Mouse (Mus musculus) Patski (cell line): ENCODE results near the gene Adcy3. TPM values are rescaled to one million over a fixed set of nuclear protein-coding genes. Genes with fewer than 3 reads are reported as not detected.

ENCODE experiments used
- ATAC-seq: fragments of 100-300 bp; one replicate; pipeline ENCODE4 v1.8.0; 2021
- CTCF ChIA-PET: fragments of 350-600 bp; sonication (Branson Sonifier 250); formaldehyde crosslinking; loops from one replicate; lab custom pipeline; 2022; ENCODE audit warnings: inconsistent platforms; lab: Charles Lee
- POLR2A ChIA-PET: fragments of 350-600 bp; sonication (Branson Sonifier 250); formaldehyde crosslinking; loops from one replicate; lab custom pipeline; 2022; ENCODE audit warnings: antibody characterized with exemption, inconsistent platforms; lab: Charles Lee
- DNase-seq: peaks from one replicate; pipeline ENCODE4 v3.0.0-alpha.2; 2011; ENCODE audit warnings: low read depth, low spot score
- H3K27me3 ChIP-seq: fragments of 371-371 bp; one replicate; pipeline ENCODE4 v1.5.1; 2021
- CTCF ChIP-seq: fragments of 100-300 bp; IDR thresholded peaks from one replicate; pipeline ENCODE4 v1.5.1; 2021
- in situ Hi-C: fragments of 300-500 bp; cut with MboI; formaldehyde crosslinking; loops from 3 replicates; pipeline ENCODE4 v1.11.1; 2018; ENCODE audit warnings: low pct_unique_long_range_greater_than_20kb, mixed read lengths
- polyA plus RNA-seq: library from polyadenylated mRNA; unstranded; gene quantifications from one replicate; pipeline ENCODE4 v1.2.3, GENCODE M21; 2021

Gene Adcy3
- polyA plus RNA-seq, 1 experiment from 2014 or later, result 1.6 TPM

DNA sequence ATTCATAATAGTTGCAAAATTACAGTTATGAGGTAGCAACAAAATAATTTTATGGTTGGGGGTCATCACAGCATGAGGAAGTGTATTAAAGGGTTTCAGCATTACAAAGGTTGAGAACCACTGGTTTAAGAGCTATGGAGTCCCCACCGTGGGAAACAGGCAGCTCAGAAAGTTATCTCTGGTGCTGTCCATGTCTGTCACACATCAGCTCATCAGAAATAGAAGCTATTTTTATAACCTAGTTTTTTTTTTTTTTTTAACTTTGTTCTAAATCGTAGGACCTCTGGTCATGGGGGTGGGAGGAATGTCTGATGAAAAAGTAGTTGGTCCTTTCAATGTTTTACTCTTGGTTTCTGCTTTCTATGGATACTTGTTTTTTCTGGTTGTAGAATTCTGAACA is 110.9 kb downstream of the Adcy3 start:
- no peaks in the 10 kb centered on the region for H3K27me3 ChIP-seq
- no peak for DNase-seq
- in situ Hi-C loops, result no loop called here
- no peak for ATAC-seq
- TF ChIP-seq CTCF, result no peak
- CTCF ChIA-PET, result no interaction called here
- POLR2A ChIA-PET, result interaction anchor here (0.6 kb wide), 1 partner anchor 105 kb away, joined by 3 read pairs; no protein-coding TSS in a partner anchor

DNA sequence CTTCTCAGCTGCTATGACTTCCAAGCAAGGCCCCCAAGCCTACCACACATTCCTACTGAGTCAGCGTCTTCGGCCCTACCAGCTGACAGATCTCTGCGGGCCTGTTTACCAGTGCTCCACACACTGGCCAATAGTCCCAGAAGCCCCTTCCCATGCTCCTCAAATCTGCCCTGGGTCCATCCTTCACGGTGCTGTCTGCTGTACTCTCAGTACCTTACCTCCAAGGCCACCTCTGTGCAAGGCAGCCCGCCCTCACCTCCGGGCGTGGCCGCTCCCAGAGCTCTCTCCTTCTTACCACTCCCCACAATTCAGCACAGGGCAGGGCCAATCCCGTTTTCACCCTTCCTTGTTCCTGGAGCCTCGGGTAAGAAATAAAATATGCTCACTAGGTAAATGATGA is 112.8 kb downstream of the Adcy3 start:
- ChIA-PET POLR2A (no interaction called here), CTCF (no interaction called here)
- H3K27me3 ChIP-seq, result no peaks in the 10 kb centered on the region
- DNase-seq, result no peak
- no peak for ATAC-seq
- TF ChIP-seq CTCF, result no peak
- in situ Hi-C loops, result no loop called here

DNA sequence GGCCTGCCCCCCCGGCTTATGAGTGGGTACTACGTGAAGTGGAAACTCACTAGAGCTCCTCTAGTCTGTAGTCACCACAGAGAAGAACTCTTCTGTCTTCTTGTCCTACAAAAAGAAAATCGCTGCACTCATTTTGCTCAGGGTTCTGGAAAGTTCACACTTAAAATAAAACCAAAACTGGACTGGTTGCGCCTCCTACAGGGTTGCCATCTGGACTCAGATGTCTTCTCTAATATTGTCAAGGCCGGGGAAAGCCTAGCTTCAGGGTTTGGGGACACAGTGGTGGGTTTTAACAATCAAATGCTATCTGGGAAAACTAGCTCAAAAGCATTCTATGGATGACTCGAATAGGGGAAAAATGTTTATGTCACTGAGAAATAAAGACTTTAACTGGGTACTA is 116.9 kb downstream of the Adcy3 start:
- in situ Hi-C loops, result loop anchor here (25.0 kb wide), 1 partner anchor 288 kb away; no protein-coding TSS in a partner anchor
- TF ChIP-seq CTCF, result no peak
- no peak for DNase-seq
- no peak for ATAC-seq
- CTCF ChIA-PET, result interaction anchor here (0.9 kb wide), 1 partner anchor 10 kb away, joined by 3 read pairs; no protein-coding TSS in a partner anchor
- POLR2A ChIA-PET, result interaction anchor here (0.5 kb wide), 1 partner anchor 276 kb away, joined by 8 read pairs; no protein-coding TSS in a partner anchor
- no peaks in the 10 kb centered on the region for H3K27me3 ChIP-seq

DNA sequence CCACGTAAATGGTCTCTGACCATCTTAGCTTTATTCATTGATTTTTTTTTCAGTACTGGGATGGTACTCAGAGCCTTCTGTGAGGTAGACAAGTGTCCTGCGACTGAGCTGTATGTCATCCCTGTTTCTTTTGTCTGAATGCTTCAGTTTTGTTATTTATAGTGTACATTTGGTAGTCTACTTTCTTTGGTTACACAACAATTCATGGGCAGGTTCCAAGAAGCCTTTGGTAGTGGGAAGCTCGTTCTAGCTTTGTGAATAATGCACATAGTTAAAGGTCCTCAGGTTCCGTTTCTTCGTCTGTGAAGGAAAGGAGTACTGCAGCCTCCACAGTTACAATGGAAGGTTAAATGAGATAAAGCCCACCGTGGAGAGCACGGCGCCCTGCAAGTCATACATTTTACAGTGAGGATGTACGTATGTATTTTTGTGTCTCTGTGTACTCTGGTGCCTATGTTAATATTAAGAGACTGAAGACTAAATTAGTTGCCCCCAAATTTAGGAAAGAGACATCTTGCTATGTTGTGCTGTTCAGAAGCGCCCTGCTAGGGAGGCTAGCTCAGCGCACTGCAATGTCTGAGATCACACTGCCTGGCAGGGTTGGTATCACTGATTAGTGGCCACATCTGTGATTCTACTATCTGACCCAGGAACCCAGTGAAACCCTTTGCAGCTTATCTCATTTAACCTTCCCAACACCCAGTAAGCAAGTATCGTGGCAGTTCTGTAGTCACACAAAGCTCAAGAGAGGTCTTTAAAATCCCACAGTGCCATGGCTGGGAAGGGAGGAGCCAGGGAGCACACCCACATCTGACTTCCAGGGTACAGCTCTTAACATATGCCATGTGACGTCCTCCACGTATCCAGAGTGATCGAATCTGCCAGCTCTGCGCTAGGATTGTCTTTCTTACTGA is 120.1 kb downstream of the Adcy3 start:
- POLR2A ChIA-PET, result no interaction called here

More for the DNA sequence above, 120.1 kb downstream of the Adcy3 start:
- ATAC-seq, result no peak
- no peaks in the 10 kb centered on the region for H3K27me3 ChIP-seq
- no peak for DNase-seq
- CTCF ChIA-PET, result no interaction called here
- no peak for TF ChIP-seq CTCF
- in situ Hi-C loops, result loop anchor here (25.0 kb wide), 1 partner anchor 284 kb away; no protein-coding TSS in a partner anchor

Other genes starting within 250 kb of the Adcy3 start
- not detected for gene Pomc, start 178.2 kb upstream of the Adcy3 start, polyA plus RNA-seq
- 0.10 TPM for gene Efr3b, start 94.2 kb upstream of the Adcy3 start, polyA plus RNA-seq
- 9.3 TPM for gene Dnajc27, start 50.5 kb upstream of the Adcy3 start, polyA plus RNA-seq
- 5.9 TPM for gene Ptrhd1, start 100.9 kb downstream of the Adcy3 start, polyA plus RNA-seq
- 11.0 TPM for gene Cenpo, start 101.2 kb downstream of the Adcy3 start, polyA plus RNA-seq